Mouse (Mus musculus) liver, embryonic 14.5 days (tissue): ENCODE measurements around the gene Arid2.

Experiments
- CTCF ChIP-seq: IDR thresholded peaks from 2 replicates; pipeline ENCODE4 v1.5.1; 2016; ENCODE audit warnings: antibody characterized with exemption, low read depth, control low read depth
- EP300 ChIP-seq: IDR thresholded peaks from 2 replicates; pipeline ENCODE4 v1.6.1; 2016; ENCODE audit warnings: antibody characterized with exemption, low read depth

GRCm38 (mm10) chr15:96366176-96366963, 79.1 kb downstream of the Arid2 start:
- no peak for TF ChIP-seq EP300
- TF ChIP-seq CTCF = no peak
